Mouse (Mus musculus) hindbrain, embryonic 12.5 days (tissue): ENCODE data around the gene Rcc1. TPM values are rescaled to one million over a fixed set of nuclear protein-coding genes. Genes with fewer than 3 reads are reported as not detected.
"Not testable (repeated sequence)": the region's sequence is repeated elsewhere in the genome, so short reads cannot be mapped to it uniquely, and the experiment has no call there.

Experiments
- ATAC-seq: fragments of 200-750 bp; cut with Nextera tagmentation; 2 replicates; pipeline ENCODE4 v1.8.0; 2017; ENCODE audit warnings: moderate TSS enrichment; ENCODE audit not compliant: low FRiP score
- H3K27ac ChIP-seq: fragments of 300-500 bp; sonication (generic); 2 replicates; pipeline ENCODE4 v1.5.1; 2016; ENCODE audit warnings: mild to moderate bottlenecking
- H3K27me3 ChIP-seq: fragments of 300-500 bp; sonication (generic); 2 replicates; pipeline ENCODE4 v1.6.1; 2016; ENCODE audit warnings: mild to moderate bottlenecking
- H3K36me3 ChIP-seq: fragments of 300-500 bp; sonication (generic); 2 replicates; pipeline ENCODE4 v1.6.1; 2016; ENCODE audit warnings: mild to moderate bottlenecking
- H3K4me1 ChIP-seq: fragments of 300-500 bp; sonication (generic); 2 replicates; pipeline ENCODE4 v1.6.1; 2016
- H3K4me2 ChIP-seq: fragments of 300-500 bp; sonication (generic); replicated peaks from 2 replicates; pipeline ENCODE4 v1.6.1; 2016; ENCODE audit warnings: mild to moderate bottlenecking
- H3K4me3 ChIP-seq: fragments of 300-500 bp; sonication (generic); 2 replicates; pipeline ENCODE4 v1.5.1; 2016; ENCODE audit warnings: mild to moderate bottlenecking
- H3K9ac ChIP-seq: fragments of 300-500 bp; sonication (generic); 2 replicates; pipeline ENCODE4 v1.6.1; 2016; ENCODE audit warnings: mild to moderate bottlenecking, moderate library complexity
- H3K9me3 ChIP-seq: fragments of 300-500 bp; sonication (generic); replicated peaks from 2 replicates; pipeline ENCODE4 v1.6.1; 2016; ENCODE audit warnings: mild to moderate bottlenecking
- WGBS: fragments of 180-500 bp; shearing (Covaris S2); methylation state at CpG from one replicate; pipeline ENCODE4 v1.1.7; 2016; 5-methylcytosine and 5-hydroxymethylcytosine counted together
- polyA plus RNA-seq: library from polyadenylated mRNA; unstranded; fragments of >200 nt; fragmentation: Nextera tagmentation; extraction: Ambion mirVana; gene quantifications from 2 replicates; pipeline ENCODE4 v1.2.1, GENCODE M21; 2016

Rcc1 gene
- polyA plus RNA-seq, 1 experiment from 2014 or later, result 67.5 TPM

DNA sequence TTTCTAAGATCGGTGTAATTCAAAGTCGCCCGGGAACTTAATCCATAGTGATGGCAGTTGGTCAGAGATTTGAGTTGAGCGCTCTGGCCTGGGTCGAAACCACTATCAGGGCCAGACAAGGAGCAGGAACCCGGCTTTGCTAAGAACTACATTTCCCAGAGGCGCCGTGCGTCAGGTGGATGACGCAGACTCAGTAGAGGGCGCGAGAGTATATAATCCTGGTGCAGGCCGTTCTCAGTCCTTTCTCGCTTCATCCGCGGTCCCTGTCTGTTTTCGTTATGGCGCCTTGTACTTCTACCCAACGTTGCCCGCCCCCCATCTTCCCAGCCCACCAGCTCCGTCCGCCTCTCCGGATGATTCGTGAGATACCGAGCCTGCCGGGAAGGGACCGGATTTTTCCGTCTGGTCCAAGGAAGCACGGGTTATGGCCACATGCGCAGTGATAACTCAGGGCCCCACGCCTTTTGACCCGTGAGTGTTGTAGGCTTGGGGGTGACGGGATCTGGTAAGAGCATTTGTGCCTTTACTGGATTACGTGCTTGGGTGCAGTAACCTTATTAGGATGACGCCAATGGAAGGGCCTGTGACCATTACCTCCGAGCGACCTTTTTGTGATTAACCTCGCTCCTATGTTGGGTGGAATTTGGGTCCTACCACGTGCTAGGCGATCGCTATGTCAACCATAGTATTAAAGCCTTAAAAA is 44.8 kb downstream of the Rcc1 start:
- Histone ChIP-seq H3K9ac (peak overlapping the region; percentile 93), H3K4me2 (peak overlapping the region; percentile 73), H3K4me1 (peaks cover 12% of the 10 kb centered on the region), H3K27ac (peak overlapping the region; percentile 89), H3K4me3 (peak overlapping the region; percentile 74), H3K36me3 (peaks cover 37% of the 10 kb centered on the region), H3K9me3 (no peaks in the 10 kb centered on the region), H3K27me3 (no peaks in the 10 kb centered on the region)
- 2% methylated on average over 41 of the region's 41 CpGs for WGBS
- ATAC-seq, result peak; percentile 95

- Histone ChIP-seq H3K36me3 (peaks cover 14% of the 10 kb centered on the region), H3K27me3 (no peaks in the 10 kb centered on the region), H3K4me2 (no peak overlapping the region), H3K9ac (no peak overlapping the region), H3K27ac (no peak overlapping the region), H3K4me1 (peaks cover 18% of the 10 kb centered on the region), H3K9me3 (no peaks in the 10 kb centered on the region), H3K4me3 (no peak overlapping the region)
- no peak for ATAC-seq
- 73% methylated on average over 6 of the region's 6 CpGs for WGBS
These were observed 47.4 kb downstream of the Rcc1 start for GRCm38 (mm10) chr4:132306004-132306403.

GRCm38 (mm10) chr4:132305276-132305675 is 48.1 kb downstream of the Rcc1 start:
- no peak overlapping the region for H3K27ac ChIP-seq
- no peak overlapping the region for H3K4me3 ChIP-seq
- no peaks in the 10 kb centered on the region for H3K9me3 ChIP-seq
- H3K36me3 ChIP-seq, result peaks cover 6% of the 10 kb centered on the region
- H3K4me1 ChIP-seq, result peaks cover 15% of the 10 kb centered on the region
- H3K27me3 ChIP-seq, result no peaks in the 10 kb centered on the region
- 83% methylated on average over 8 of the region's 8 CpGs for whole genome bisulfite sequencing
- no peak overlapping the region for H3K9ac ChIP-seq
- no peak overlapping the region for H3K4me2 ChIP-seq
- ATAC-seq, result no peak

DNA sequence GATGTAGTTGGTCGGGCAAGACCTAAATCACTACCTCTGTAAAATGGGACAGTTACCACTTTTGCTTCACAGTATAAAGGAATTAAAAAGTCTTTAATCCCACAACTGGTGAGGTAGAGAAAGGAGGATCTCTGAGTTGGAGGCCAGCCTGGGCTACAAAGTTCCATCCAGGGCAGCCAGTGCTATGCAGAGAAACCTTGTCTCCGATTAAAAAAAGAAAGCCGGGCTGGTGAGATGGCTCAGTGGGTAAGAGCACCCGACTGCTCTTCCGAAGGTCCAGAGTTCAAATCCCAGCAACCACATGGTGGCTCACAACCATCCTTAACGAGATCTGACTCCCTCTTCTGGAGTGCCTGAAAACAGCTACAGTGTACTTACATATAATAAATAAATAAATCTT is 49.9 kb downstream of the Rcc1 start:
- peak overlapping the region; percentile 56 for H3K9ac ChIP-seq
- H3K9me3 ChIP-seq, H3K27me3 ChIP-seq, H3K4me1 ChIP-seq, ATAC-seq, H3K27ac ChIP-seq, H3K36me3 ChIP-seq: not testable (repeated sequence)
- H3K4me3 ChIP-seq, result peak overlapping the region; percentile 43
- WGBS, result 49% methylated on average over 6 of the region's 6 CpGs
- H3K4me2 ChIP-seq, result peak overlapping the region; percentile 64

- no peaks in the 10 kb centered on the region for H3K27me3 ChIP-seq
- peak within 1 kb of the TSS; percentile 56 for H3K9ac ChIP-seq
- no peak within 1 kb of the TSS for H3K27ac ChIP-seq
- H3K36me3 ChIP-seq, result no peaks in the 10 kb centered on the region
- no peaks in the 10 kb centered on the region for H3K9me3 ChIP-seq
- peaks cover 6% of the 10 kb centered on the region; the same call in 1 of the 2 replicates for H3K4me1 ChIP-seq
- peak; percentile 56; the same call in 1 of the 2 replicates for ATAC-seq
- H3K4me3 ChIP-seq, result peak within 1 kb of the TSS; percentile 43
- peak within 1 kb of the TSS; percentile 64 for H3K4me2 ChIP-seq
- 3% methylated on average over 31 of the region's 31 CpGs for WGBS
These were observed 50.4 kb downstream of the Rcc1 start, which contains the start of gene Rab42 for GRCm38 (mm10) chr4:132302939-132303479. Gene Rab42 (minus strand): TSS chr4:132303385.

DNA sequence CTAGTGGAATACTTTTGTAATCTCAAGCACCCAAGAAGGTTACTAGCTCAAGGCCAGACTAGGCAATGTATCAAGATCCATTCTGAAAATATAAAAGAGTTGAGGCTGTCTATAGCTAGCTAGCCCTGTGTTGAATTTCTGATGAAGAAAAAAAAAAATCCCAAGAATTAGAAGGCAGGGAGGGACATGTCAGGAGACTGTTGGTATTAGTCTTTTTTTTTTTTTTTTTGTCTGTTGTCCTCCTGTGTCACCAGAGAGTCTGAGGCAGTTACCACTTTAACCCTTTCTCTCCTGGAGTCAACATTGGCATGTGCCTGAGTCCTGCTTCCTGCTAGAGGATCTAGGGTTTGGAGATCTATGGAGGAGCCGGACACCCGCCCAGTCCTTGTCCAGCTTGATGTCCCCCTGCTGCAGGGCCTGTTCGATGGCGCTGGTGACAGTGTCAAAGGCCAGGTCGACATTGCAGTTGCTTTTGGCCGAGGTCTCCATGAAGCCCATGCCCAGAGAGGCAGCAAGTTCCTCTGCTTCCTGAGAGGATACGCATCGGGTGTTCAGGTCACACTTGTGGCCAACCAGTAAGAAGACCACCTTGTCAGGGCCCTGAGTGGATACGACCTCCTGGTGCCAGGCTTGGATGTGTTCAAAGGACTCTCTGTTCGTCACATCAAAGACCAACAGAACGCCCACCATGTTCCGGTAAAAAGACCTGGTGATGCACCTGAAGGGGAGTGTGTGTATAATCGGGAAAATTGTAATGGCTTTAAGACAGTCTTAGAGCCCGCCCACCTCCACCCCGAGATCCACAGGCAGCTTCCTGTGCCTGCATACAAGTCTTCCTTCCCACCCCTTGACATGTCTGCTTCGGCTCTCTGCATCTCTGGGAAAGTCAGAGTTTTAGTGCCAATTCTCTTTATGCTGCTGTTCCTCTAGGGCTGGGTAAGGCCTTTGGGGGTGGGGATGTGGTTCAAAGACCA is 51.2 kb downstream of the Rcc1 start:
- no peaks in the 10 kb centered on the region for H3K36me3 ChIP-seq
- no peak overlapping the region for H3K27ac ChIP-seq
- H3K4me1 ChIP-seq, result peaks cover 6% of the 10 kb centered on the region; the same call in 1 of the 2 replicates
- no peaks in the 10 kb centered on the region for H3K9me3 ChIP-seq
- peak overlapping the region; percentile 56; the same call in 1 of the 2 replicates for H3K9ac ChIP-seq
- peak overlapping the region; percentile 43 for H3K4me3 ChIP-seq
- H3K4me2 ChIP-seq, result peak overlapping the region; percentile 64
- H3K27me3 ChIP-seq, result no peaks in the 10 kb centered on the region
- 69% methylated on average over 16 of the region's 16 CpGs for WGBS
- ATAC-seq, result no peak

- Histone ChIP-seq H3K9me3 (no peaks in the 10 kb centered on the region), H3K4me3 (no peak overlapping the region), H3K9ac (no peak overlapping the region), H3K36me3 (no peaks in the 10 kb centered on the region), H3K27me3 (no peaks in the 10 kb centered on the region), H3K4me1 (peaks cover 6% of the 10 kb centered on the region; the same call in 1 of the 2 replicates), H3K4me2 (no peak overlapping the region), H3K27ac (no peak overlapping the region)
- ATAC-seq, result no peak
- 86% methylated on average over 6 of the region's 6 CpGs for WGBS
These were observed 51.9 kb downstream of the Rcc1 start for GRCm38 (mm10) chr4:132301486-132301885.

GRCm38 (mm10) chr4:132299849-132300248 is 53.6 kb downstream of the Rcc1 start:
- H3K9ac ChIP-seq, result no peak overlapping the region
- 93% methylated on average over 1 of the region's 1 CpGs for WGBS
- H3K4me1 ChIP-seq, result peaks cover 6% of the 10 kb centered on the region; the same call in 1 of the 2 replicates
- ATAC-seq, result no peak
- H3K27ac ChIP-seq, result no peak overlapping the region
- no peaks in the 10 kb centered on the region for H3K27me3 ChIP-seq
- H3K9me3 ChIP-seq, result no peaks in the 10 kb centered on the region
- no peak overlapping the region for H3K4me2 ChIP-seq
- H3K36me3 ChIP-seq, result no peaks in the 10 kb centered on the region
- H3K4me3 ChIP-seq, result no peak overlapping the region

DNA sequence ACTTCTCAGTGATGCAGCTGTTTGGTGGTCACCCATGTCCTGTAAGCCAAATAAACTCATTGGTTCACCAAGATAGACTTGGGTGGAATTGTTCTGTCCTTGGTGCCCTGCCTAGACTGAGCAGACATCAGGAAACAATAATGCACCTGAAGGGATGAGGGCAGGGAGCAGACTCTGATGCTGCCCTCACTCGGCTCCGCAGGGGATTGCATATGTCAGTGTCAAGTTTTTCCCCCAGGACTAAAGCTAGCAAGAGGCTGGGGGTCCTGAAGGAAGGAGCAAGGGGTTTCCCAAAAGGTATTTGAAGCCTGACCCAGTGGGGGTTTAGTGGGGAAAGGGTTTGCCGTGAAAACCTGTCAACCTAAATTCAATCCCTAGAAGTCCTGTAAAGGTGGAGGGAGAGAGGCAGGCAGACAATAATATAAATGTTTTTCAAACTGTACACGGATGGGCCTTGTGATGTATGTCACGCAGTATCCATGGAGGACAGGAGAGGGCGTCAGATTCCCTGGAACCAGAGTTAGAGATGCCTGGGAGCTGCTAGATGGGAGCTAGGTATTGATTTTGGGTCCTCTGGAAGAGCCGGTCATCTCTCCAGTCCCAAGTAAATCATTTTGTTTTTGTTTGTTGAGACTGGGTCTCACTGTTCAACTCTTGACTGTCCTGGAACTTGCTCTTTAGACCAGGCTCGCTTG is 57.6 kb downstream of the Rcc1 start:
- Histone ChIP-seq H3K9me3 (no peaks in the 10 kb centered on the region), H3K4me2 (no peak overlapping the region), H3K9ac (no peak overlapping the region), H3K4me1 (no peaks in the 10 kb centered on the region), H3K27ac (no peak overlapping the region), H3K27me3 (no peaks in the 10 kb centered on the region), H3K36me3 (peaks cover 31% of the 10 kb centered on the region), H3K4me3 (no peak overlapping the region)
- ATAC-seq, result no peak
- WGBS, result 47% methylated on average over 8 of the region's 8 CpGs

DNA sequence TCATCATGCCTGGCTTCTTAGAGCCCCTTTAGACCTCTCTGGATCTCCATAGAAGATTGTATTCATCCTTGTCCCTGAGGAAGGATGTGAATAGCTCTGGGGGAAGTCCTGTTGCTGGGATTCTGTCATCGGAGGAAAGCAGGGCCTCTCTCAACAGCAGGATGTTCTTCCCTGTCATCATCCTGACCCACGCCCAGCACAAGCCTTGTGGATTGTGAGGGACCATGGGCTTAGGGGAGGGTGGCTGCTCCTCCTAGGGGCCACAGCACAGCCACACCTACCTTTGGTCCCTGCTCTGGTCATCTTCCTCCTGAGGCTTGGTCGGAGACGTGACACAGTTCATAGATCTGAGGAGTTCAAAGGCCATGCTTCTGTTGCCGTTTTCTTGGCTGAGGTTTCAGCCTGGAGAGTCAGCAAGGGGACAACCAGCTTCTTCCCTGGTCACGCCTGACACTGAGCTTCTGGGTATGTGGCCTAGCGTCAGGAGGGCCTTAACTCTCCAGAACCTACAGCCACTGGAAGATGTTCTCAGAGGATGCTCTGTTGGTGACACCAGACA is 59.6 kb downstream of the Rcc1 start:
- Histone ChIP-seq H3K4me1 (no peaks in the 10 kb centered on the region), H3K36me3 (peaks cover 44% of the 10 kb centered on the region), H3K27ac (no peak overlapping the region), H3K27me3 (no peaks in the 10 kb centered on the region), H3K4me3 (no peak overlapping the region), H3K4me2 (no peak overlapping the region), H3K9me3 (no peaks in the 10 kb centered on the region), H3K9ac (no peak overlapping the region)
- ATAC-seq, result no peak
- WGBS, result 90% methylated on average over 7 of the region's 7 CpGs

- no peak overlapping the region for H3K9ac ChIP-seq
- no peaks in the 10 kb centered on the region for H3K9me3 ChIP-seq
- H3K4me2 ChIP-seq, result no peak overlapping the region
- no peak for ATAC-seq
- no peaks in the 10 kb centered on the region for H3K27me3 ChIP-seq
- H3K27ac ChIP-seq, result no peak overlapping the region
- WGBS, result 47% methylated on average over 4 of the region's 4 CpGs
- no peaks in the 10 kb centered on the region for H3K4me1 ChIP-seq
- peaks cover 44% of the 10 kb centered on the region for H3K36me3 ChIP-seq
- H3K4me3 ChIP-seq, result no peak overlapping the region
These were observed 60.4 kb downstream of the Rcc1 start for GRCm38 (mm10) chr4:132292988-132293387.
